Mouse (Mus musculus): ENCODE results near the gene Zan.

DNA sequence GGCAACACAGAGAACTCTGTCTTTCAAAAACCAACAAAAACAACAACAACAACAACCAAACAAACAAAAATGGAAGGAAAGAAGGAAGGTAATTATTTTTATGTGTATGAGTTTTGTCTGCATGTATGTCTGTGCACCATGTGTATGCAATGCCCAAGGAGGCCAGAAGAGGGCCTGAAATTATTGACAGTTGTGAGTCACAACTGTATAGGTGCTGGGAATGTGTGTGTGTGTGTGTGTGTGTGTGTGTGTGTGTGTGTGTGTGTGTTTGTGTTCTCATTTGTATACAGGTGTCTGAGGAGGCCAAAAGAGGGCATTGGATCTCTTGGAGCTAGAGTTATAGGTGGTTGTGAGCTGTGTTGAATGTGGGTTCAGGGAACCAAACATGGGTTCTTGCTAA, 133.0 kb downstream of the Zan start:
- no peak for TF ChIP-seq CTCF (IDR thresholded peaks at IDR 0.05; ENCODE audit: insufficient read depth, low read length)
- TF ChIP-seq POLR2A (IDR thresholded peaks at IDR 0.05; ENCODE audit: borderline replicate concordance, extremely low read depth, low read depth, low read length) = no peak

Data from lung, adult 2 months (tissue).